Mouse (Mus musculus): ENCODE results near the gene Gm49336. TPM values are rescaled to one million over a fixed set of nuclear protein-coding genes. Genes with fewer than 3 reads are reported as not detected.

The Gm49336 gene
- 33.2 and 37.4 TPM in 2 replicates for total RNA-seq (2021)
- long read RNA-seq, transcript Gm49336-201 (15 exons, 3,913 nt), result major isoform, 26 of 38 reads
- long read RNA-seq, partial matches to known transcripts, result 5 of 38 reads
- long read RNA-seq, other reads (novel, unspliced or antisense), result 7 of 38 reads

DNA sequence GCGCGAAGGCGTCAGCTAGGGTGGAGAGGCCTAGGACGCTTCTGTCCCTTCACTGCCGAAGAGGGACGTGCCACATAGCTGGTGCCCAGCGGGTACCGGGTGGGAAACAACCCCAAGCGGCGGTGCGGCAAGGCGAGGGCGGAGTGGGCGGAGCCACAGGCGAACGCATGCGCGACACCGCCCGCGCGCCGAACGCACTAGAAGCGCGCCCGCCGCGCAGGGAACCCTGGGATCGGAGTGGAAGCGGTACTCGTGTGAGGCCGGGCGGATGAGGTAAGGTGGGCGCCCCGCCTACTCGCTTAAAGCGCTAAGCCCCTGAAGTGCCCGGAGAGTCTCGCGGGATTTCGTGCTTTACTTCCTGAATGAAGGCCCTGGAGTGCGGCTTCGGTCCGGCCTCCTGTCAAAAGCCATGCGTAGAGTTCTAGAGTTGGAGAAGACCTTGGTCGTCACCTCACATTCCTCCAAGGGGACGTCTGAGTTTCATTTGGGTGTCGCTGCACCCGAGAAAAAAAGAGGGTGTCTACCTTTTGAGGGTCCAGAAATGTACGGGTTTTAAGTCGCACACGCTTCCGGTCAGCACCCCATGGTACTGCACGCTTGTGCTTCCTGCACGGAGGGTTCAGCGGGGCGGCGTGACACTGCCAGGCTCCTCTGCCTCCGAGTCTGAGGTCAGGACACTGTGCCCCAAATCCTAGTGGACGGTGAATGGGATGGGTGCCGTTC is at the start of gene Gm49336, which contains the start of gene Nupl1:
TSS of gene Gm49336 (minus strand) at position 227 of the 723 bp plus-strand sequence.
TSS of gene Nupl1 (minus strand) at position 151 of the 723 bp plus-strand sequence.
- DNase-seq, result peak; percentile 98

DNA sequence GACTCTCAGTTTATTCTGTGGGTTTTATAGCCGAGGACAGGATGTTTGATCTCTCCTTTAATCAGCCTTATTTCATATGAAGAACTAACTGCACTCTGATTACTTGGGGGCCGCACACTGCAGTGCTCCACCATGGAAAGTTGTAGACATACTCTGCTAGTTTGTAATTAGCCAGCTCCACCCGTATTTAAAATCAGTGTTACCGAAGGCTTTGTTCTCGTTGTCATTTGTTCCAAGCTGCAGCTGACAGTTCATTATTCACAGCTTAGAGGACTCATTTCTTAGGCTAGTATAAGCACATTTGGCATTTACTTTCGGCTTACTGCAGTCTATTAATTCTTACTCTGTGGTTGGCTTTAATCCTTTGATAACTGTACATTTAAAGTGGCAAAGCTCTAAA is 49.7 kb upstream of the Gm49336 start:
- DNase-seq, result no peak

DNA sequence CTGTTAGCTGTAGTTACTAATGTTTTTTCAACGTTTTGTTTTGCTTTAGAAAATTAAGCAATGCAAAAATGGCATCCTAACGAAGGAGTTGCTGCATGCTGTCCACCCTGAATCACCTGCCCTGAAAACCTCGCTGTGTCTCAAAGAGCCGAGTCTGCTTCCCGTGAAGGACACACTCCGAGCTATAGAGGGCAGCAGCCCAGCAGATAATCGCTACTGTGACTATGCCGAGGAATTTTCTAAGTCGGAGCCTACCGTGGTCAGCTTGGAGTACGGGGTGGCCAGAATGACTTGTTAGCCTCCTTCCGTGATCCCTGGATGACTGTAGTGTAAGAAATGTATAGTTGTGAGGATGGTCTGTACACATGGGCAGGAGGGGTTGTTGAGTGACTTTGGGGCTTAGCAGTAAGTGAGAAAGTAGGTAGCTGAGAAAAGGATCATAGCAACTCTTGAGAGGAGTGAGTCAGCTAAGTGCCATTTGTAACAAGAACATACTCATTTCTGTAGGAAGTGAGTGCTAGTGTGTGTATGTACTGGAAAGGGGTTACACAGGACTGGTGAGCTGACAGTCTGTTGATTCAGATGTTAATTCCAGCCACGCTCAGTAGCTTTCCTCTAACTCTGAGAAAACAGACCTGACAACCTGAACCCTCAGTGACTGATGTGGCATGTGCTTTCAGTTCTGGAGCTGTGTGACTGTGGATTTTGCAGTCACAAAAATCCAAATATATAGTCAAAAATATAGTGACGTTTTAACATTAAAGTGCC is 49.1 kb upstream of the Gm49336 start:
- no peak for DNase-seq

DNA sequence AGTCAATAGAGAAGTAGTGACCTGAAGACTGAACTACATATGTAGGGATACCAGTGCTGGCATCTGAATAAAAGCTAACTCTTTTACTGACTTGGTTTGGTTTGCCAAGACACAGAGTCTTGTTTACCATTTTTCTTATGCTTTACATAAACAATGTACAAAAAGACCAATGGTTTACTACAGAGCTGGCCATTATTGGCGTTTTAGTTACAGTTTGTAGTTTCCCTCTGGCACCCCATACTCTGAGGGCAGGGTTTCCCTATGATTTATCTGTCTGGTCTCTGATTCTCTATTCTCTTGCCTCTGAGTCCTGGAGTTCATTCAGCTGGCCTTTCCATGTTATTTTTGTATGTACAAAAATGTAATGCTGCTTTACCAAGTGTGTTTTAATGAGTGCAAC is 44.2 kb upstream of the Gm49336 start:
- DNase-seq, result no peak

DNA sequence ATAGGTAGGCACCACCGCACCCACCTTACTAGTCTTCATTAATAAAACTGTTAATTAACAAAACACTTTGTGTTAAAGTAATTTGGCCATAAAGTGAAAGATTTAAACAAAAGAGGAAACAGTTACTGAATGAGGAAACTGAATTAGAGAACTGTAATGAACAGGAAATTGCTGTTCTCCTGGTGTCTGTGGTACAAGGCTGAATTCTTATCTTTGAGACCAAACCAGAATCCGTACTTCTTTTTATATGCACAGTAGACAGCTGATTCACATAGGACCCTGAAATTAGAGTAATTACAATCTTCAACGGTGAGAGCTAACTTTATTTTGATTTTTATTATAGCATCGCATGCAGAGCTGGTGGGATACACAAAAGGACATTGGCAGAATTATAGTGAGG is 39.1 kb upstream of the Gm49336 start:
- no peak for DNase-seq

DNA sequence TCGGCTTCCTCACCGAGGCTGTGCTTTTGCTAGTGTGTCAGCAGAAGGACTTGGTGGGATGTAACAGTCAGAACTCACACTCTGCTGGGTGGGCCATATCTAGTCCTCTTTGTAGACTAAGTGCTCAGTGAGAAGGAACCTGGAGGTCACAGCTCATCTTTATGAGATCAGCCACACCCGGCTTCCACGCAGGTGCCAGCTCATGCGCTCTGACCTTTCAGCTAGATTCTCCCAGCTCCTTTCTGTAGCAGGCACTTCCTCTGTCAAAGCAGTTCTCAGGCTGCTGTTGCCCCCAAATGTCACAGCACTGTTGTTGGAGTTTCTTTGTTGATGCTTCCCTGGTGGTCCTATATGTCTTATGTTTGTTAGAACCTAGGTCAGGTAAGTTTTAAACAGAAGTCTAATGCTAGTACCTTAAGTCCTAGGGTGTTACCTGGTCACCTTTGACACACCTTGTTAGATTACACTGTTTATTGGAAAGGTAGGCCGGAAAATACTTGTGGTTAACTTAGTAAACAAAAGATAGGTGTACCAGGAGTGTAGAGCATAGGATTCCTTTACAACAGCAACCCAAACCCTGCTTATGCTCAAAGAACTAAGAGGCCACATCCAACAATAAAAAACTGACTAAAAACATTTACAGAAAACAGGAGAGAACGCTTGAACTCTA is 35.0 kb upstream of the Gm49336 start:
- DNase-seq, result no peak

DNA sequence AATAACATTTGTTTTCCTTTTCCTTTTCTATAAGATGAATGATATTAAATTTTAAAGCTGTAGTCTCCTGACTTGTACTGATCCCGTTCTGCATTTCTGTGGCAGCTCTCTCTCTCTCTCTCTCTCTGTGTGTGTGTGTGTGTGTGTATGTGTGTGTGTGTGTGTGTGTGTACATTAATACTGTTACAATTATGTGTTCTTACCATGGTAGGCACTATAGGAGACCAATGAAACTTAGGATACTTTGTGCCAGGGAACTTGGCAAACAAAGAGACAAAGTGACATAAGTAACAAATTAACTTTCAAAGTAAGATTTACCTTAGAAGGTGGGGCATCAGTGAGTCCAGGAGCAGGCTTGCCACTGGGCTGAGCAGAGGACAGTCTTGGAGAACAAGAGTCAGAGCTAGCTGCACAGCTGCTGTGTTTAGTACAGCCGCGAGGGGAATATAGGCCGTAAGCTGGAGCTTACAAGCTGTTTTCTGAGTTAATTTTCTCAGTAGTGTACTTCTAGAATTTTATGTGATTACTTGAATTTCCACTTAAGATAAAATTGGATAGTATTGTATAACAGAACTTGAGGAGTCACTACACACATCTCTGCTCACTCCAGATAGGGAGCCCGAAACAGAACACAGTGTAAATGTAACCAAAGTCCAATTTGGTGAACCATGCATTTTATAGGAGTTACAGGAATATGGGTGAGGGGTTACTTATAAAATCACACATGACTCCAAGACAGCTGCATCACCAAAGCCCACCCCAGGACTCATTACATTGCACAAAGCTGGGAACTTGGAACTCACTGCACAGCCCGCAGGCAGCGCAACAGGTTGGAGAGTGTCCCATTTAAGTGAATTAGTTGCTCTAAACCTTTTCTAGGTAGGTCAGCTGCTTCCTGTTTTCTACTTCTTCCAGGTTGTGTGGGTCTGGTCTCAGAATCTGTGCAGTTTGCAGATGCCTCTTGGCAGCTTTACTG is 24.3 kb upstream of the Gm49336 start:
- DNase-seq, result no peak

DNA sequence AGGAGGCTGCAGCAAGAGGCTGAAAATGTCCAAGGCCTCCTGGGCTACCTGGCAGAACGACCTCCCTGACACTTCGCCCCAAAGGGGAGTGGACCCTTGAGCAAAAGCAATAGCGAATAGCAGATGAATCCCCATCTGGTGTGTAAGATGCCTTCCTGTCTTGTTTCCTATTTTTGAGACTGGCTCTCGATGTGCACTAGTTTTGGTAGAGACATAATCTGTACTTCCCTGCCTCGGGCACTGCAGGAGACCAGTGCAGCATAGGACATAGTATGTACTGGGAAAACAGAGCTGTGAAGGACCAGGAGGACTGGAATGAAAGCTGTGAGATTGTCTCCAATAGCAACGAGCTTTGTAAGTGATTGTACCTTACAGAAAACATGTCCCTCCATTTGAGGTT is 22.0 kb upstream of the Gm49336 start:
- DNase-seq, result no peak

DNA sequence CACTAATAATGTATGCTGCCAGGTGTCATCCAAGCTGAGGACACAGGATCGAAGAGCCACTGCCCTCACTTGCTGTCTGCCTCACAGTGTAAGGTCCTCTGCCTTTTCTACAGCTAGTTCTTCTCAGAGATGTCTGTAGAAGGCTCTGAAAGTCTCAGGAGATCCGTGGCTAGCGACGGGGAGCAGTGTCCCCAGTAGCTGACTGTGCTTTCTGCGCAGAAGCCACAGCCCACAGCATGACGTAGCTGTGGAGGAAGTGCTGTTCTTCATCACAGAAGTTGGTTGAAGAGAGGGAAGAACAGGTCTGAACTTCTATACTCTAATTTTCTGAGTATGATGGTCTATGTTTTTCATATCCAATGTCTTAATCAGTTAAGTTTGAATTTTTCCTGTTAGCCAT is 18.0 kb upstream of the Gm49336 start:
- DNase-seq, result no peak

DNA sequence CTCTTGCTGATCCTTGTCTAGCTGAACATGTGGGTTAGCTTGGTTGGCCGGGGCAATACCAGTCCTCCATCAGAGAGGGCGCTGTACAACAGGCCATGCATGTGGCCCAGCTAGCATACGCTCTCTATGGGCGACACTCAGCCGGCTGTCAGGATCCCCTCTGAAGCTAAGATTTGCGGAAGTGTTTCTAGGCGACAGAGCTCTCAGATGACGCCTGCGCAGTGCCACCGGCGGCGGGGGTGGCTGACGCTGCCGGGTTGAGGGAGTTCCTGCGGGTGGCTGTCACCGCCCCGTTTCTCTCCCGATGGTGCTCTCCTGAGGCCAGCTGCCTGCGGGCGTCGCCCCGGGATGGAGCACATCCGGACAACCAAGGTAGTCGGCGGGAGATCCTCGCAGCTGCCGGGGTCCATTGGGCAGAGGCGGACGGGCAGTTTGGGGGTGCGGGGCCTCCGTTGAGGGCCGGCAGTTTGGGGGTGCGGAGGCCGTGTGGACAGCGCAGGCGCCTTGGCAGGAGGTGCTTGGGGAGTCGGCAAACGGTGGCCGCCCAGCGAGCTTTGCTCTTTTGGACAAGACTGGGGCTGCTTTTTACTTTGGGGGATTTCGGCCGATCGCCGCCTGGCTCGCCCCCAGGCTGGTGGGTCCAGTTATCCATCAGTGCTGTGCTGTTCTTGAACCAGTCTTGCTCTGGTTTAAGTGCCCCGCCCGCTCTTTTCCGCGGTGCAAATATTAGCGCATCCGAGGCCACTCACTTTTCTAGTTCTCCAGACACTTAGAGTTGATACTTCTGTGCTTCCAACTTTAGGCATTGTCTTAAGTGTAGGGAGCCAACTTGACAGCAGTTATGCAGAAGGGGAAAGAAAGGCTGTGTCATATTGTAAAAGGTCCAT is 13.9 kb upstream of the Gm49336 start, which contains the start of gene Mtmr6:
TSS of gene Mtmr6 (plus strand) at position 239 of the 887 bp plus-strand sequence.
- peak; percentile 92 for DNase-seq

DNA sequence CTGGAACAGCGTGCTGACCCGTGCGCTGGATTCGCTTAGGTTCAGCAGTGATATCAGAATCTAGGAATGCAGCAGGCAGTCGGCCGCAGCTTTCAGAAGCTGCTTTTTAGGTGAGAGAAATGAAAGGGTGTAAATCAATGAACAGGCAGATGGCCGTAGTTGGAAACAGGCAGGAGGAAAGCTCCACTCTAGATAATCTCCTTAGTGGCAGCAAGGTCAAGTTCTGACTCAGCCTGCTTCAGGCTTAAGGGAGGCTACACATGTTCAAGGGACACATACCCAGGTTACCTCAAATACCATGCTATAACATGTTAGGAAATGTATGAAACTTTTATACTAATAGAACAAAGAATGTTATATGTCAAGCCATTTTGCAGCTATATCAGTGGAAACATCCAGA is 11.0 kb upstream of the Gm49336 start:
- no peak for DNase-seq

DNA sequence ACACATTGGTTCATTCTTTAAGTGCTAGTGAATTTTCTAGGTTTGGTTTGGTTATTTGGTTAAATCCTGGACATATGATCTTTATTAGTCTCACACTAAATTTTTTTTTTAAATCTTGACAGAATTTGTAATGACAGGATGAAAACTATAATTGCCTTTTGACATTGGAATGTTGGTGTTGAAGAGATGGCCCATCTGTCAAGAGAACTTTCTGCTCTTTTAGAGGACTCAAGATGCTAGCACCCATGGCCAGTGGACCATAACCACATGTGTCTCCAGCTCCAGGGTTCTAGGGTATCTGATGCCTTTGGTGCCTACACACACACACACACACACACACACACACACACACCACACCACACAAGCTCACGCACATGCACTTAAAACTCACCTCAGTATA is 6.5 kb upstream of the Gm49336 start:
- no peak for DNase-seq

DNA sequence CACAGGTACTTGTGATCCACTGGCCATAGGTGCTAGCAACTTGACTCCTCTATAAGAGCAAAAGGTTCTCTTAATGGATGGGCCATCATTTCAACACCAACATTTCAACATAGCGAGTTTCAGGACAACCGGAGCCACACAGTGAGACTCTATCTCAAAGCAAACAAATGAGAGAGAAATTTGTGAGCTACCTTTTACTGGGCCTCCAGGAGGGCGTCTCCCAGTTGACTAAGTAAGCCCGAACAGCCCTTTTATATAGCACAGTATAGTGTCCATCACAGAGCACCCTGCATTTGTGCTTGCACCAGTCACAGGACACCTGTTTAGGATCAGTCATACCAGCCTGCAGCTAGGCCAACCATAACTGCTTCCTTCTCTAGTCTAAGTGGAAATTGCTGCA is 5.8 kb upstream of the Gm49336 start:
- DNase-seq, result no peak

DNA sequence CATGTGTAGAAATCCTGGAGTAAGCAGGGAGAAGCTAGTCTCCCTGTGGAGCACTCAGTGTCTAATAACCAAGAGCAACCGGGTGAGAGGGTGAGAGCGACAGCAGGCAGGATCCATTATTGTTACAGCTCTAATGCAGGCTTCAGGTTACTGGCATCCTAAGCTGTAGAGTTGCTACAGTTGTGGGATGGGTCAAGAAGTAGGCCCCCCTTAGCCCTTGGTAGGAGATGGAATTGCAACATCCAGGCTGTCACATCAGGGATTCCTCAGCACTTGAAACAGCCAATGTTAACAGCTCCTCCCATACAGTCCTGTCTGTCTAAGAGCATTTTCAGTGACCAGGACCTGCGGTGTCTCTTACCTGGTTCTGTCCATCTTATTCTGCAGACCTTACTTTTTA is 5.0 kb upstream of the Gm49336 start:
- DNase-seq, result no peak

DNA sequence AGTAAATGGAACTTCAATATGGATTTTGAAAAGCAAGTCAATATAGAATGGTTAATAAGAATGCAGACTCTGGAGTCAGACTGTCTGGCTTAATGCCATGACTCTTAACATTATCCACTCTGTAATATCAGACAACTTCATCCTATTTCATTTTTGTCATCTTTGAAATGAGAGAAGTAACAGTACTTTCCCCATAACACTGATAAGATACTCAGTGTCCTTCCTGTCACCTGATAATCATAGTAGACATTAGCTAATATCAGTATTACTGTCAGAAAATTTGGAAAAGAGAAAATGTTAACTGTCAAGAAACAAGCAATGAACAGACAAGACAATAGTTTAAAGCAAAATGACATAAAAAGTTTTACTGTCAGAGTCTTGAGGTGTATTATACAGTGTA is 3.5 kb upstream of the Gm49336 start:
- DNase-seq, result no peak

DNA sequence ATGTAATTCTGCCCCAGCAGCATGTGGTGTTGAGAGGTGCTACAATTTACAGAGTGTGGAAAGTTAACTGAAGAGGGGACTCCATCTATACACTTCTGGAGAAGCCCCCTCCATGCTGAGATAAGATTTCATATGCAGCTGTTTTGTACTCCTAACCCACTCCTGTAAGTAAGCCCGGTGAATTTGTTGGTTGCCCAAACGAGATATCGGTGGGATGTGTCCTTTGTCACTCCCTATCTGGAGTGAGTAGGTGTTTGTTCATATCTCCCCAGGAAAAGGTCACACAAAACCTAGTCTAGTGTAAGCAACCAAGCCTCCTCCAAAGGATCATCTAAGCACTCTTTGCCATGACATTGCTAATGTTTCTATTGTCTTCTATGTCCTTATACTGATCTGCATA is 2.2 kb upstream of the Gm49336 start:
- no peak for DNase-seq

DNA sequence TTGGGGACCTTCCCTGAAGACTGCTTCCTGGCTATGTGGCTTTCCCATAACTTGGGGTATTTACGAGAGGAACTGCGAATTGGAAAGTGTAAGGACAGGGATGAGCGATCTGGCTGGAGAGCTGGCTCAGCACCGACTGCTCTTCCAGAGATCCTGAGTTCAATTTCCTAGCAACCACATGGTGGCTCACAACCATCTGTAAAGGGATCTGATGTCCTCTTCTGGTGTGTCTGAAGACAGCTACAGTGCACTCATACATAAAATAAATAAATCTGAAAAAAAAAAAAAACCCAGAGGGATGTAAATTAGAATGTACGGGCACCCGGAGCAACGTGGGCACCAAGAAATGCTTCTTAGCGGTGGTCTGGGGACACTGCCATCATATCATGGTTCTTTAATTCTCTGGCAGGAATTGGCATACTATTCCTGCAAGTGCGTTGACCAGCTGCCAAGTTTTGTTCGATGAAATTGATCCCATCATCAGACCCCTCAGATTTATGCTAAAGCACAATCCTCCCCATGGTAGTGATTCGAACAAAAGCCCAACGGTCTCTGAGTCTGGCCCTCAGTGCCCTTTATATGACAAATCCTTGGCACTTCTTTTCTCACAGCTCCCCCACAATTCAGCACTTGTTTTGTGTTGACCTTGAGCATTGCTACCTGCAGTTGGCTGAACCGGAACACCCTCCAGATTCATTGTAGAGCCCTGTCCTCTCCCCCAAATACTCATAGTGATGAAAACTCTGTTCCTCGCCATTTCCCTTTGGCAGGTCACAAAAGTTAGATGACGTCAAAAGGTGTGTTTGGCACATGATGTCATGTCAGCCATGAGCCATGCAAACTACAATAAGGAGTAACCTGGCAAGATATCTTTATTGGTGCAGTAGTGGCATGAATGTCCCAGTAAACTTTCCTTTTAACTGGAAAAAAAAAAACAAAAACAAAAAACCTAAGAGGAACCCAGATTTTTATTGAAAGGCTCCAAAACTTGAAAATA is 995 bp upstream of the Gm49336 start:
- DNase-seq, result no peak

DNA sequence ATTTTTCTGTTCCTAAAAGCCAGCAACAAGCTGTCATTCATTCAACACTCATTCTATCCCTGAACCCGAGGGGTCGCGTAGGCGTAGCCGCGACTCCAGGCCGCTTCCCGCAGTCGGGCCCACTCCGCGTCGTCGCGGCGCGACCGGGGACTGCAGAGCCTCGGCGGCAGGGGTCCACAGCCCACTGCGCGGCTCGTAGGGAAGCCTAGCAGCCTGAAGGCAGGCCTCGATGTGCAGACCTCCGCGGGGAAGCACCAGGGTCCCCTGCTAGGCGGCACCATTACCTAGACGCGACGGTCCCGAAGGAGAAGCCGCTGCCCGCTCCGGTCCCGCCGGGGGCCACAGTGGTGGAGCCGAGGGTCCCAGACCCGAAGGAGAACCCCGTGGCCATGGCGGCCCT is 428 bp downstream of the Gm49336 start:
- no peak for DNase-seq

DNA sequence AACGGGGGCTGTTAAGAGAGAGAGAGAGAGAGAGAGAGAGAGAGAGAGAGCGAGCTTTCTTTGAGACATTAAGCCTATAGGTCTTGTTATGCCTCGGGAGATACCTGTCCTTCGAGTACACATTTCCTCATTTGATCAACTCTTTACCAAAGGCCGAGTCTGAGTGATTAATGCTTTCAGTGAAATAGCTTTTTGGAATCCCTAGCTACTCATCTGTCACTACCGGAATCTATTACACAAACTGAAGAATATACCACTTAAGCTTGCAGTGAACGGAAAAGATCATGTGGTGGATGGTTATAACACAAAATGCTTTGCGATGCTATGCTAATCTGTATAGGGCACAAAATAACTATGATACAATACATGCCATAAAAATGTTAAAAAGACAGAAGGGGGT is 941 bp downstream of the Gm49336 start:
- no peak for DNase-seq

All from adrenal gland, postnatal 25 days (tissue).